Mouse (Mus musculus) embryonic facial prominence, embryonic 15.5 days (tissue): Measurements from ENCODE around the gene Gm2696. TPM values are rescaled to one million over a fixed set of nuclear protein-coding genes. Genes with fewer than 3 reads are reported as not detected.

Experiments used
- ATAC-seq: fragments of 200-750 bp; cut with Nextera tagmentation; 2 replicates; pipeline ENCODE4 v1.8.0; 2017; ENCODE audit warnings: low read depth, moderate TSS enrichment; ENCODE audit not compliant: insufficient number of reproducible peaks, low FRiP score, low TSS enrichment
- H3K27ac ChIP-seq: fragments of 300-500 bp; sonication (generic); replicated peaks from 2 replicates; pipeline ENCODE4 v1.5.1; 2015; ENCODE audit warnings: mild to moderate bottlenecking, inconsistent platforms
- H3K27me3 ChIP-seq: fragments of 300-500 bp; sonication (generic); 2 replicates; pipeline ENCODE4 v1.6.1; 2015; ENCODE audit warnings: inconsistent platforms
- H3K36me3 ChIP-seq: fragments of 300-500 bp; sonication (generic); 2 replicates; pipeline ENCODE4 v1.6.1; 2015; ENCODE audit warnings: mild to moderate bottlenecking, inconsistent platforms
- H3K4me1 ChIP-seq: fragments of 300-500 bp; sonication (generic); 2 replicates; pipeline ENCODE4 v1.6.1; 2015; ENCODE audit warnings: inconsistent platforms
- H3K4me2 ChIP-seq: fragments of 300-500 bp; sonication (generic); replicated peaks from 2 replicates; pipeline ENCODE4 v1.6.1; 2015; ENCODE audit warnings: mild to moderate bottlenecking, inconsistent platforms
- H3K4me3 ChIP-seq: fragments of 300-500 bp; sonication (generic); replicated peaks from 2 replicates; pipeline ENCODE4 v1.5.1; 2015; ENCODE audit warnings: mild to moderate bottlenecking, inconsistent platforms
- H3K9ac ChIP-seq: fragments of 300-500 bp; sonication (generic); 2 replicates; pipeline ENCODE4 v1.6.1; 2015; ENCODE audit warnings: inconsistent platforms
- H3K9me3 ChIP-seq: fragments of 300-500 bp; sonication (generic); replicated peaks from 2 replicates; pipeline ENCODE4 v1.6.1; 2016; ENCODE audit warnings: inconsistent platforms
- WGBS: fragments of 180-500 bp; shearing (Covaris S2); methylation state at CpG from one replicate; pipeline ENCODE4 v1.1.7; 2015; 5-methylcytosine and 5-hydroxymethylcytosine counted together
- polyA plus RNA-seq: library from polyadenylated mRNA; unstranded; fragments of >200 nt; fragmentation: Nextera tagmentation; extraction: Ambion mirVana; gene quantifications from 2 replicates; pipeline ENCODE4 v1.2.1, GENCODE M21; 2015

Gene Gm2696
- polyA plus RNA-seq, 1 experiment from 2014 or later = 2.8 TPM

GRCm38 (mm10) chr10:77846961-77847360 is 32.5 kb downstream of the Gm2696 start:
- H3K4me2 ChIP-seq = no peak overlapping the region
- 0 out of 2 replicates have a peak, but pooled peaks cover 13% of the 10 kb centered on the region for H3K9me3 ChIP-seq
- ATAC-seq = no peak
- no peaks in the 10 kb centered on the region for H3K4me1 ChIP-seq
- no peaks in the 10 kb centered on the region for H3K36me3 ChIP-seq
- no peak overlapping the region for H3K9ac ChIP-seq
- no peak overlapping the region for H3K4me3 ChIP-seq
- 17% methylated on average over 2 of the region's 2 CpGs for WGBS
- no peak overlapping the region for H3K27ac ChIP-seq
- H3K27me3 ChIP-seq = no peaks in the 10 kb centered on the region

GRCm38 (mm10) chr10:77847538-77847937 is 33.1 kb downstream of the Gm2696 start:
- 78% methylated on average over 2 of the region's 2 CpGs for WGBS
- no peak overlapping the region for H3K4me3 ChIP-seq
- no peak overlapping the region for H3K9ac ChIP-seq
- H3K4me1 ChIP-seq = no peaks in the 10 kb centered on the region
- no peak overlapping the region for H3K4me2 ChIP-seq
- 0 out of 2 replicates have a peak, but pooled peaks cover 2% of the 10 kb centered on the region for H3K27me3 ChIP-seq
- H3K36me3 ChIP-seq = no peaks in the 10 kb centered on the region
- no peak for ATAC-seq
- H3K9me3 ChIP-seq = 0 out of 2 replicates have a peak, but pooled peaks cover 13% of the 10 kb centered on the region
- H3K27ac ChIP-seq = no peak overlapping the region

GRCm38 (mm10) chr10:77852559-77852958 is 38.1 kb downstream of the Gm2696 start, which contains the start of gene Gm10318:
Gene Gm10318, plus strand, starts transcription at chr10:77852859.
- H3K4me2 ChIP-seq = no peak within 1 kb of the TSS
- H3K27ac ChIP-seq = no peak within 1 kb of the TSS
- H3K36me3 ChIP-seq = no peaks in the 10 kb centered on the region
- H3K9me3 ChIP-seq = 0 out of 2 replicates have a peak, but pooled peaks cover 3% of the 10 kb centered on the region
- no peak for ATAC-seq
- H3K4me3 ChIP-seq = no peak within 1 kb of the TSS
- 67% methylated on average over 9 of the region's 9 CpGs for WGBS
- H3K27me3 ChIP-seq = 0 out of 2 replicates have a peak, but pooled peaks cover 2% of the 10 kb centered on the region
- H3K4me1 ChIP-seq = no peaks in the 10 kb centered on the region
- H3K9ac ChIP-seq = no peak within 1 kb of the TSS

GRCm38 (mm10) chr10:77861675-77862074 is 47.2 kb downstream of the Gm2696 start, which contains the start of gene Gm3285:
Gene Gm3285, plus strand, starts transcription at chr10:77861975.
- no peaks in the 10 kb centered on the region for H3K27me3 ChIP-seq
- H3K36me3 ChIP-seq = no peaks in the 10 kb centered on the region
- WGBS = 49% methylated on average over 7 of the region's 7 CpGs
- no peak within 1 kb of the TSS for H3K27ac ChIP-seq
- no peak within 1 kb of the TSS for H3K4me3 ChIP-seq
- H3K9ac ChIP-seq = no peak within 1 kb of the TSS
- H3K4me2 ChIP-seq = no peak within 1 kb of the TSS
- no peak for ATAC-seq
- H3K9me3 ChIP-seq = no peaks in the 10 kb centered on the region
- H3K4me1 ChIP-seq = 0 out of 2 replicates have a peak, but pooled peaks cover 6% of the 10 kb centered on the region

GRCm38 (mm10) chr10:77864067-77864761 is 49.7 kb downstream of the Gm2696 start:
- H3K4me1 ChIP-seq = 0 out of 2 replicates have a peak, but pooled peaks cover 6% of the 10 kb centered on the region
- no peak overlapping the region for H3K9ac ChIP-seq
- no peaks in the 10 kb centered on the region for H3K27me3 ChIP-seq
- peak overlapping the region; percentile 31 for H3K4me2 ChIP-seq
- H3K36me3 ChIP-seq = no peaks in the 10 kb centered on the region
- peak; percentile 69; the same call in 1 of the 2 replicates for ATAC-seq
- H3K27ac ChIP-seq = 0 out of 2 replicates have a peak overlapping the region, but pooled peaks have one; percentile 11
- no peaks in the 10 kb centered on the region for H3K9me3 ChIP-seq
- WGBS = 19% methylated on average over 14 of the region's 14 CpGs
- peak overlapping the region; percentile 20; the same call in 1 of the 2 replicates for H3K4me3 ChIP-seq

- no peak for ATAC-seq
- 21% methylated on average over 11 of the region's 11 CpGs for WGBS
- no peaks in the 10 kb centered on the region for H3K9me3 ChIP-seq
- H3K27me3 ChIP-seq = no peaks in the 10 kb centered on the region
- no peak overlapping the region for H3K27ac ChIP-seq
- no peak overlapping the region for H3K9ac ChIP-seq
- peak overlapping the region; percentile 20; the same call in 1 of the 2 replicates for H3K4me3 ChIP-seq
- H3K36me3 ChIP-seq = no peaks in the 10 kb centered on the region
- H3K4me2 ChIP-seq = peak overlapping the region; percentile 31
- 0 out of 2 replicates have a peak, but pooled peaks cover 6% of the 10 kb centered on the region for H3K4me1 ChIP-seq
Measured at GRCm38 (mm10) chr10:77864762-77865143, 50.3 kb downstream of the Gm2696 start.

GRCm38 (mm10) chr10:77867546-77867945 is 53.1 kb downstream of the Gm2696 start:
- ATAC-seq = no peak
- Histone ChIP-seq H3K9ac (no peak overlapping the region), H3K4me3 (no peak overlapping the region), H3K4me2 (no peak overlapping the region), H3K36me3 (no peaks in the 10 kb centered on the region), H3K27me3 (no peaks in the 10 kb centered on the region), H3K9me3 (no peaks in the 10 kb centered on the region), H3K27ac (no peak overlapping the region), H3K4me1 (0 out of 2 replicates have a peak, but pooled peaks cover 6% of the 10 kb centered on the region)
- WGBS = 4% methylated on average over 1 of the region's 1 CpGs

GRCm38 (mm10) chr10:77869651-77870050 is 55.2 kb downstream of the Gm2696 start:
- Histone ChIP-seq H3K4me3 (no peak overlapping the region), H3K27me3 (no peaks in the 10 kb centered on the region), H3K4me1 (0 out of 2 replicates have a peak, but pooled peaks cover 2% of the 10 kb centered on the region), H3K4me2 (no peak overlapping the region), H3K27ac (no peak overlapping the region), H3K9me3 (no peaks in the 10 kb centered on the region), H3K36me3 (no peaks in the 10 kb centered on the region), H3K9ac (no peak overlapping the region)
- ATAC-seq = no peak
- 82% methylated on average over 7 of the region's 7 CpGs for WGBS

GRCm38 (mm10) chr10:77878985-77879384 is 64.5 kb downstream of the Gm2696 start:
- no peak for ATAC-seq
- no peaks in the 10 kb centered on the region for H3K27me3 ChIP-seq
- WGBS = 69% methylated on average over 6 of the region's 6 CpGs
- H3K9me3 ChIP-seq = no peaks in the 10 kb centered on the region
- H3K4me3 ChIP-seq = no peak overlapping the region
- no peak overlapping the region for H3K27ac ChIP-seq
- no peak overlapping the region for H3K9ac ChIP-seq
- H3K4me1 ChIP-seq = no peaks in the 10 kb centered on the region
- no peaks in the 10 kb centered on the region for H3K36me3 ChIP-seq
- no peak overlapping the region for H3K4me2 ChIP-seq

GRCm38 (mm10) chr10:77880305-77880704 is 65.8 kb downstream of the Gm2696 start:
- Histone ChIP-seq H3K4me1 (no peaks in the 10 kb centered on the region), H3K9ac (no peak overlapping the region), H3K36me3 (no peaks in the 10 kb centered on the region), H3K9me3 (no peaks in the 10 kb centered on the region), H3K4me3 (no peak overlapping the region), H3K27ac (no peak overlapping the region), H3K27me3 (no peaks in the 10 kb centered on the region), H3K4me2 (no peak overlapping the region)
- WGBS = 77% methylated on average over 3 of the region's 3 CpGs
- ATAC-seq = no peak

- no peaks in the 10 kb centered on the region for H3K4me1 ChIP-seq
- H3K9me3 ChIP-seq = no peaks in the 10 kb centered on the region
- no peaks in the 10 kb centered on the region for H3K36me3 ChIP-seq
- WGBS = 83% methylated on average over 5 of the region's 5 CpGs
- H3K9ac ChIP-seq = no peak overlapping the region
- no peaks in the 10 kb centered on the region for H3K27me3 ChIP-seq
- H3K4me2 ChIP-seq = no peak overlapping the region
- no peak for ATAC-seq
- no peak overlapping the region for H3K4me3 ChIP-seq
- no peak overlapping the region for H3K27ac ChIP-seq
Measured at GRCm38 (mm10) chr10:77882553-77882952, 68.1 kb downstream of the Gm2696 start.
